Mouse (Mus musculus): ENCODE data around the gene Xpnpep2.

The Xpnpep2 gene

DNA sequence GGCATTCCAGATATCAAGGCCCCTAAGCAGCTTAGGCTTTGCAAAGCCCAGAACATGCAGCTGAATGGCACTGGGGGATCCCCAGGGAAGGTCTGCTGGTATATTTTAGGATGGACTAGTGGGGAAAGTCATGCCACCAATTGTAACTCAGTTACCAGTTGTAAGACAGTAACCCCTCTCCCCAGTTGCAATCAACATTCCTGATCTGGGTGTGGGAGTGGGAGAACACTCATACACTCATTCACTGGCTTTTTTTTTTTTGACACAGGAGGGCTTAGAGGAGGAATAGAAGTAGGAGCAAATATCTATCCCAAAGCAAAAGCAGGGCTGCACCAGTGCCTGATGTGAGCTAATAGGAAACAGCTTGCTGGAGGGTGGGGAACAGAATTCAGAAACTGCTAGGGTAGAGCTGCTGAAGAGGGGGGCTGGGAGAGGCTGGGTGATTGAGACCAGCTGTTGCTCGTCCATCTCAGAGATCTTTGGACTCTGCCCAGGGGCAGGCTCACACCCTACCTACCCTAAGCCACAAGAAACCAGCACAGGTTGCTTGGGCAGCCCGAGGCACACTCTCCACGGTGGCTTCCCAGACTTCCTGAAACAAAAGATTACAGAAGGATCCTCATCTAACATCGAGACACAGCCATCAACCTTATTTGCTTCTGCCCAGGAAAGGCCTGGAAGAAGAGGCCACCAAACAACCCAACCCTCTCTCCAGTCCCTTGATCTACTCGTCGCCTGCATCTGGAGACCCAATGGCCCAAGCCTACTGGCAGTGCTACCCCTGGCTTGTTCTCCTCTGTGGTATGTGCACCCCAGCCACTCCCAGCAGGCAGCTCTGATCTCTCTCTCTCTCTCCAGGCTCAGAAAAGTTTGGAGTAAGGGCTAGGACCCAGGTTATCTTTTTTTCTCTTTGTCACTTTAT lies at the start of gene Xpnpep2:
Gene Xpnpep2, plus strand, starts transcription at position 332 of the 922 bp plus-strand sequence.
- ATAC-seq (ENCODE audit: low TSS enrichment): no peak

DNA sequence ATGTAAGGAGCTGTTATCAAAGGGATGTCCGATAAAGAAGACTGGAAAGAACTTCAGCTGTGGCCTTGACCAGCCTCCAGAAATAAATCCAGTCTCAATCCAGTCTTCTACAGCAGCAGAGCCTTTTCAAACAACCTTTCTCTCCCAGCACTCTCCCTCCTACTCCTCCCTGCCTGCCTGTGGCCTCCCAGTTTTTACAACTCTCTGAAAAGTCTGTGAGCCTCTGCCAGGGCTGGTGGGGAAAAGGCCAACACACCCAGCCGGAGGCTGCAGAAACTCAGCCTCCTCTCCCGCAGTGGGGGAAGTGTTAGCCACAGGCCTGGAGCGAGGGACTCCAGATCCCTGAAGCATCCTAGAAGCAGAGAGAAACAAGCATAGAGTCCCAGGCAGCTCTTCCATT lies 46.0 kb upstream of the Xpnpep2 start:
- peak; percentile 59 for ATAC-seq (ENCODE audit: low TSS enrichment)

DNA sequence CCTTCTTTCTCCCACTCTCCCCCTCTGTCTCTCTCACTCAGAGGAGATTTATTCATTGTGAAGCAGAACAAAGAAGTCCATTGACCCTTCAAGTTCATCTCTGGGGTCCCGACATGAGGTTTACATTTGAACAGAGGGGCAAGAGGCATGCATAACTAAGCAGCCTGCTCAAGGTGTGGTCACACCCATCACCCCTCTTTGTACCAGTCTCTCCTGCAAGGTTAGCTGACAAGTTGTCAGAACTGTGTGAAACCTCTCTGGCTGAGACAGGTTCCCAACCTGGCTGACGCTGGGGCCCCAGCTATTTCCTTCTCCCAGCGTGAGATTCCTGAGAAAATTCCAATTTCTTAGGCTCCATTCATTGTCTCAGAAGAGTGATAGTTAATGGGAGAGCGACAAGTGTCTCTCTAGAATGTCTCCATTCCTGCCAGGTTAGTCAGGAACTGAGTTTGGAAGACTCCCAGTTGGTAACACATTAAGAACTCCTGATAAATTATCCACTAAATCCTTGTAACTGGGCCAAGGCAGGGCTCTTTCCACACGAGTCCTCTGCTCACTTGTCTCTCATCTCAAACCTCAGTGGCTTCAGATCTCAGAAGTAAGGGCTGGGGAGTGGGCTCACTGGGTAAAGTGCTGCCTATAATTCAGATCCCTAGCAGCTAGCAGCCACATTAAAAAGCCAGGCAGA lies 44.2 kb upstream of the Xpnpep2 start:
- ATAC-seq (ENCODE audit: low TSS enrichment): no peak

DNA sequence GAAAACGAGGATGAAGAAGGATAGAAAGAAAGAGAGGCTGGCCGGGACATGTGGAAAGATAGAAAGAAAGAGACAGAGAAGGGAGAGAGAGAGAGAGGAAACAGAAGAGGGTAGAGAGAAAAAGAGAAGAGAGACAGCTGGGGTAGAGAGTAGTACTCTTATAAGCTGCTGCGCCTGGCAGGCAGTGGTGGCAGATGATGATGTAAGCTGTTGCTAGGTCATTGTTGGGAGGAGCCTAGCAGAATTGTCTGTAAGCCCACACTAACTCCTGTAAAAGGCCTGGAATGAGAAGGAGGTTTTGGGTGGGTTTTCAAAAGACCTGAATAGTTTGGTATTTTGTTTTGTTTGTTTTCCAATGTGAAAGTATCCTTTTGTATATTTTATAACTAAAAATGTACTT lies 41.6 kb upstream of the Xpnpep2 start:
- ATAC-seq (ENCODE audit: low TSS enrichment): no peak

DNA sequence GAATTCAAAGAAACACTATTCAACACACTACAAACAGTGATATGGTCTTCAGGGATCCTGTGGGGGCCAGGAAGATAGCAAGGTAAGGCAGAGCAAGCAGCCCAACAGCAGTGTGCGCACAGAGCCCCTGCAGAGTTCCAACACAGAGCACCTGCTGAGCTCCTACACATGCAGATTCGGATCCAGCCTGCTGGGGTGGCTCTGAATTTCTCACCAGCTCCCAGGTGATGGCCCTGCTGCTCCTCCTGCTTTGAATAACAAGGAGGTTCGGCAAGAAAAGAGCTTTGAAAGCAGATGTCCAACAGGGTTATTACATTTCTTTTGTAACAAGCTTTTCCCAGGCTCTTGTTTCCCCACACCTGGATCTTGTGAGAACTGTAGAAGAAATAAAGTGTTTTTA lies 36.6 kb upstream of the Xpnpep2 start:
- no peak for ATAC-seq (ENCODE audit: low TSS enrichment)

DNA sequence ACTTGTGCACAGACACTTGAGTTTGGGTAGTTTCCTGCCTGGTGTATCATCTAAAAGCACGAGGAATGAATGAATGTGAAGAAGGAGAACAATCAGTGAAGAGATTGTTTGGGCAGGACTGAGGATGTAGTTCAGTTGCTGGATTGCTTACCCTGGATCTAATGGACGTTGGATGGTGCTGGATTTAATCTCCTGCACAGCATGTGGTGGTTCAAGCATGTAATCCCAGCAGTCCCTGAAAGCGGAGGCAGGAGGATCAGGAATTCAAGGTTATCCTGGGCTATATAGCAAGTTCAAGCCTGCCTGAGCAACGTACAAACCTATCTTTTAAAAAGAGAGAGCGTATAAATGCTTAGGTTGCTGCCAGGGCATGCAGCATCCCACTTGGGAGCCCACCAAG lies 36.1 kb upstream of the Xpnpep2 start:
- ATAC-seq (ENCODE audit: low TSS enrichment): no peak

DNA sequence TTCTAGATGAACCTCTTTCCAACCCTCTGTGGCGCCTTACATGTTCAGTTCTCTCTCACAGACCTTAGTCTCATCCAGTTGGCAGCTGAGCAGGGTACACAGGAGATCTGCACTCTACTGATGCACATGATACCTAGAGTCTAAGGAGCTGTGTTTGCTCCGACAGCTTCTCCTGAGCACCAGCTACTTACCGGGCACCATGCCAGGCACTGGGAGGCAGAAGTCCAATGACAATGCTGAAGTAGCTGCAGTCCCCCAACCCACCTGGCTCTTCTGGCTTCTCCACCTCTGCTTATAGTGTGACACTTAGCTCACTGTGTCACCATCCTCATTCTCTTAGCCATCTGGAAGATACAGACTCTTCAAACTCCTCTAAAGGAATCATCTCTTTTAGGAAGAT lies 33.8 kb upstream of the Xpnpep2 start:
- 0 out of 2 replicates have a peak, but pooled peaks have one; percentile 27 for ATAC-seq (ENCODE audit: low TSS enrichment)

DNA sequence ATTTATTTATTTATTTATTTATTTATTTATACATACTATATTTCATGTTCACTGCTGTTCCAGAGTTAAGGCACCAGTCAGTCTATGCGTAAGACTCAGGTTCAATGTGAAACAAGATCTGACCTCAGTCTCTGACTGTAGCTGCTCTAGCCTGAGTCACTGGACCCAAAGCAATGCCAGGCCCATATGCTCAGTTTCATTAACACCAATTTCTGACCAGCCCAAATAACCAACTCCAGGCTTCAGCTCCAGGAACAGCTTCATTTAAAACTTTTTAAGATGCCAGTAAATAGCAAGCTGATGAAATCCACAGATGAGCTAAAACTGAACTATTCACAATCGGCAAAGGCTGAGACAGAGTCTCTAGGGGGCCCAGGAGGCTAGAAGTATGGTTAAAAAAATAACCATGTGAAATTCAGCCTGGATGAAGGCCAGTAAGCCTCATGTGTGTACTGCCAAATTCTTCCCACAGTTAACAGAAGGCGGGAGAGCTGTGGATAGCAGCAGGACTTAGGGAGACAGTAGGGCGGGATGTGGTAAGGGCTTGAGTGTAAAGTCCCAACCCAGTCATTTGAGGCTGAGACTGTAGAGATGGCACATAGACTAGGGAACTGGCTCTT lies 31.6 kb upstream of the Xpnpep2 start:
- peak; percentile 88 for ATAC-seq (ENCODE audit: low TSS enrichment)

DNA sequence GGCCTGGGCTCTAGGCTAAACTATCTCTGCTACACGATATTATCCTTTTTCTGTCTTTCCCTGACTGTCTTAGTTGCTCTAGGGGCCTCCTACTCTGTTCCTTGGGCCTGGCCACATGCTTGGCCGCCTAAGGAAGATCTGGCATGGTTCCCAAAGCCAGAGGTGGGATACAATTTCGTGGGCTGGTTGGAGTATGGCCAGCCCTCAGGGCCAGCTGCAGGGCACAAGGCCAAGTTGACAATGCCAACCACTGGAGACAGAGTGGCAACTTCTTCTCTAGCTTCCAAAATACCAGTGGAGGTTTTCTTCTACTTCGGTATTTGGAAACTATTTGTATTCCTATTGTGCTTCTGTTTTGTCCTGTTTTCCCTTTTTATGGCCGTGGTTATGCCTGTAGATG lies 26.2 kb upstream of the Xpnpep2 start:
- ATAC-seq (ENCODE audit: low TSS enrichment): no peak

DNA sequence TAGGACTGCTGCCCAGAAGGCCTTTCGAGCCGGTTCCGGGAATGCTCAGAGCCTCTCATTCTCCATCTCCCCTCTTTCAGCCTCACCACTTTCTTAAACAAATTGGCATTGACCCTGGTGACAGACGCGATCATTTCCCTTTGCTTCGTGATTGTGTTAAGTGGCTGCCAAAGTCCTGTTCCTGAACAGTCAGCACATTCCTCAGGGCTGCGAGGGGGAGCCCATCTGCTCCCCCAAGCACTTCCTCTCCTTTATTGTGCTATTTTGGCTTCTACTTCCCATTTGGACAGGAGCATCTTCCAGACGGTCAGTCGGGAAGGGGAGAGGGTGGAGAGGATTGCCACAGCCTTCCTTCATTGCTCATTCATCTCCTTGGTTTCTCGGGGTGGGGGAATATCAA lies 16.4 kb upstream of the Xpnpep2 start:
- ATAC-seq (ENCODE audit: low TSS enrichment): no peak

DNA sequence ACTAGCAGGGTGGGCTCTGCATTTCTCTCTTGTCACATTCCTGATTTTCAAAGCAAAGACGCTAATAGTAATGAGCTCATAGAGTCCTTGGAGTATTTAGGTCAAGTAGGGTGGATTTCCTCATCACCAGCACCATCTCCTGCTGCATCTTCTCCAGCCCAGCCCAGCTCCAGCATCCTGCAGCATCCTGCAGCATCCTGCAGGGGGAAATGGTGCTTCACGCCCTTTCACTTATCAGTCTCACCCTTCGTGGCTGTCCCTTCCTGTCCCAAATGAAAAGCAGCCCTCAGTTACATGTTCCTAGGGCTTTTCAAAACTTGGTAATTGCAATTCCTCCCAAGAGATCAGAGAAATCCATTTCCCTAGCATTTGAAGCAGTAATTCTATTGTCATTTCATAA lies 15.0 kb upstream of the Xpnpep2 start:
- ATAC-seq (ENCODE audit: low TSS enrichment): no peak

DNA sequence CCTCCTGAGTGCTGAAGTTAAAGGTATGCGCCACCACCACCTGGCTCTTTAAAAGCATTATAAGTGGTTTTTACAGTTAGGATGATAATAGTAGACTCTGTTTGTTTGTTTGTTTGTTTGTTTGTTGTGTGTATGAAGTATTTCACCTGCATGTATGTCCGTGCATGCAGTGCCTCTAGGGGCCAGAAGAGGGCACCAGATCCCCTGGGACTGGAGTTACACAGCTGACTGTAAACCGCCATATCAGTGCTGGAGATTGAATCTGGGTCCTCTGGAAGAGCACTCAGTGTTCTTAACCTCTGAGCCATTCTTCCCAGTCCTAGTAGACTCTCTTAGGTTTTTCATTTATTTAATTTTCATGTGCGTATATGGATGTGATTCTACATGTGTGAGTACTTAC lies 13.9 kb upstream of the Xpnpep2 start:
- ATAC-seq (ENCODE audit: low TSS enrichment): no peak

DNA sequence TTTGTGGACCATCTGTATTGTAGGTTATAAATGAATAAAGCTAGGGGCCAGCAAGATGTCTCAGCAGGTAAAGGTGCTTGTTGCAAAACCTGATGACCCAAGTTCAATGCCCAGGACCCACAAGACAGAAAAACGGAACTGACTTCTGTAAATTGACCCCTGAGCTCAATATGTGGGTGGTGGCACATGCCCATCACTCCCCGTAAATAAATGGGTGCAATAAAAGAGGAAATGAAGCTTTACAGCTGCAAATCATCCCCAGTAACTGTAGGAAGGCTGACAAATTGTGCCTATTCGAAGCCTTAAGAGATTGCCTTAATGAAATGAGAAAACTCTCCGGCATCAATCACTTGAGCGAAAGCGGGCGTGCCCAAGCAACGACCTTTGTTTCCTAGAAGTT lies 11.9 kb upstream of the Xpnpep2 start:
- ATAC-seq (ENCODE audit: low TSS enrichment): no peak

DNA sequence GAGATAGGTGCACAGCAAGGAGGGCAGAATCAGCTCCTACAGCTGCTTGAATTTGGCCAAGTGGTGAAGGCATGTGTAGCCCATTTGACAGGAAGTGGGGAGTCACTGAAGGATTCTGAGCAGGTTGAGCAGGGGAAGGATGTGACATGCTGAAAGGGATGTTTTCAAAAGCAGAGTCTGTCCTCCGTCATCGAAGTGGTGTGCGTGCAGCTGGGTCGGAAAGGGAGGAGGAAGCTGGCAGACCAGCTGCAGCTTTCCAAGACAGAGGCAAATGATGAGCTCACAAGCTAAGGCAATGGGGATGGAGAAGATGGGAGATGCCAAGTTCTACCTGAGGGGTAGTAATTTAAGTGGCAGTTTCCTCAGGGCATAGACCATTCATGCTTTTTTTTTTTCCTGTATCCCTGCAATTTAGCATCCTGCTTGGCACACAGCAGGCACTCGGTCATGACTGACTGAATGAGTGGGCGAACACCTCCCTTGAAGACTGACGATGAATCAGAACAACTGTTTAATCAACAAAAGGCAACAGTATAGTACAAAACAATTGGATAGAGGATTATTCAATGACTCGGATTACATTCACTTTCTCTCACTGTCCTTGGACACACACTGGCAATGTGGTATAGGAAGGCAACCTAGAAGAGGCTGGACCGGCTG lies 9.9 kb upstream of the Xpnpep2 start:
- ATAC-seq (ENCODE audit: low TSS enrichment): peak; percentile 50

DNA sequence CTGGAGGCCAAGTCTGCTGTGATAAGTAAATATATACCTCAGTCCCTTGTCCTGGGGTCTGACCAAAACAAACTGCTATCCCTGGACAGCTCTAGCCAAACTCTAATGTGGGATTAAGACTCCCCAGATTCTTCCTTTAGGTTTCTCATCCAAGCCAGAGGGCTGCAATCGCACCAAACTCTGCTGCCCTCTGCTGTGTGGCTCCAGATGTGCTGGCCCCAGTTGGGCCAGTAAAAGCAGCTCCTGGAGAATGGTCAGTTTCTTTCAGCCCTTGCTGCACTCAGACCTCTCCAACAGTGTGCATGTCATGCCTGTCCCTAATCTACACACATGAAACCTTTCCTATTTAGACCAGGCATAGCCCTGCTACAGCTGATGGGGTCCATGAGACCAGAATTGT lies 8.7 kb upstream of the Xpnpep2 start:
- ATAC-seq (ENCODE audit: low TSS enrichment): no peak

DNA sequence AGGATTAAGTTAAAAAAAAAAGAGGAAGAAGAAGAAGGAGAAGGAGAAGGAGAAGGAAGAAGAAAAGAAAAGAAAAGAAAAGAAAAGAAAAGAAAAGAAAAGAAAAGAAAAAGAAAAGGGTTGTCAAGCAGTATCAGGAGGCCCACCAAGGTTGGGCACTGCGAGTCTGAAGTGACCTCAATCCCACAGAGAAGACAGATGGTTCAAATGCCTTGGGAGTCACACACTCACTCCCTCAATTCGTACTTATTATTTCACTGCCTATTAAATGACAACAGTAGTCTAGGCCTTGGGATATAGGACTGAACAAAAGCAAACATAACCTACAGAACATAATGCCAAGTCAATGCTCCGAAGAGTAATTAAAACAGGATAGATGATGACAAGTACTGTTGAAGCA lies 5.3 kb upstream of the Xpnpep2 start:
- ATAC-seq (ENCODE audit: low TSS enrichment): no peak

DNA sequence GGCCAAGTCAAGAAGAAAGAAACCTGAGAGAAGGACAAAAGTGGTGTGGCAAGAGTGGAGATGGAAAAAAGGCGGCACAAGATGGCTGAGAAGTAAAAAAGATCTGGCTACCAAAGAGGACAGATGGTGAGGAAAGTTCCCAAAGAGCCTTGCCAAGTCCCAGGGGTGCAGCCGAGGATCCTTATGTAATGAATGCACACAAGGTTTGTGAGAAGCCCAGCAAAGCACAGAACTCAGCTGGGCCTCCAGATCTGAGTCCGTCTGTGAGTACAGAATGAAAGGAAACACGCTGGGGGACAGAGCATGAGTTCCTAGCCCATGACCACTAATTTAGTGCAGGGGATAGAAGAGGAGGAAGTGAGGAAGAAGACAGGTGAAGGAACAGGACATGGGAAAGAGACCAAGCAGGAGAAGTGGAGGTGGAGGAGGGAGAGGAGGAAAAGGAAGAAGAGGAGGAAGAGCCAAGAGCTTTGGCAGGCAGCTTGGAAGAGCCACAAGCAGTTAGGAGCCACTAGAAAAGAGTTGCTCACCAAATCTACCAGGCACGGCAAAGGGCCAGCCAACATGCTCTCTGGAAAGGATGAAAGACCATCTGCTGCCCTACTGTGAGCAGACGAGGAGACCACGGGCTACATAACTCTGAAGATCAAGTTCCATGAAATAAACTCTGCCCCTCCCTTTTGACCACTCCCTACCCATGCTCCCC lies 3.6 kb upstream of the Xpnpep2 start:
- ATAC-seq (ENCODE audit: low TSS enrichment): peak; percentile 96

DNA sequence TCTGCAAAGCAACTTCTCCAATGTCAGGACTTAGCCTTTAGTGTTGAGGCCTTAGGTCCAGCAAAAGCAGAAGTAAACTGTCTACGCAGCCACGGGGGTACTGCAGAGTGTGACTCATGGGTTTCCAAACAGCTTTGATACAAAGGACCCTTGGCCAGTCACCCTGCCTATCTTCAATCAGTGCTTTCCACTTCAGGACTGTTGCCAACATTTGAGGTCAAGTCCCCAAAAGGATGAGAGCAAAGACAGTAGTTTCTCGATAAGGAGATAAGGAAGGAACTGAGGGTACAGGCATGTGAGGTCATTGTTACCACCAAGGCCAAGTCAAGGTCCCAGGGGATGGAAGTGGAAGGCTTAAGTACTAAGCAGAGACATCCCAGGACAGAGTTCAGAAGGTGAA lies 2.3 kb upstream of the Xpnpep2 start:
- ATAC-seq (ENCODE audit: low TSS enrichment): no peak

DNA sequence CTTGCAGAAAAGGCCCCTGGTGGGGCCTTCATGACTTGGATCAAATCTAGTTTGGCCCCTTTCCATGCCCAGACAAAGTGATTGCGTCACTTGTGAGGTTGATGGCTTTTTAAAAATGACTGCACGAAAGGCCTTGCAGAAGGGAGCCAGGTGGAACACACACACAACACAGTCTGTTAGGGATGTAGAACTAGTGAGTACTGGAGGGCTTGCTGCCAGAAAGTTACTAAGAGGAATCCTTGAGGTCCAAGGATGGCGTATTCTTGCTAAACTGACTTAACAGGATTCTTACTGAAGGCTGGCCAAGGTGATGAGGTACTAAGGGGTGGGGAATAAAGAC lies 761 bp downstream of the Xpnpep2 start:
- ATAC-seq (ENCODE audit: low TSS enrichment): no peak

DNA sequence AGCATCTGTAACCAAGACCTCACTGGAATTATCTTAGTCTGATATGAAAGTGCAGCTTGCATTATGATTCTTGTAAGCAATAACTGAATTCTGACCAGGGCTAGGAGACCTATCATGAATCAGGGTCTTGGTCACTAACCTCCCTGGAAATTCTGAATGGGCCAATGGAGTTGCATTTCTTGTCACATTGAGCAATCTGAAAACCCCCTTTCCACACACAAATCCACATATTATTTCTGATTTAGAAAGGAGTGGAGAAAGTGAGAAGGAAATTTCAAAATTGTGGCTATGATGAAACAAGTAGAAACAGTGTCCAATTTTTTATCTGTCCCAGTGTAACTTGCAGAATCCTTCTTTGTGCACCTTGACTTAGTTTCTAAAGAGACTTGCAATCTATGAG lies 10.8 kb downstream of the Xpnpep2 start:
- no peak for ATAC-seq (ENCODE audit: low TSS enrichment)

DNA sequence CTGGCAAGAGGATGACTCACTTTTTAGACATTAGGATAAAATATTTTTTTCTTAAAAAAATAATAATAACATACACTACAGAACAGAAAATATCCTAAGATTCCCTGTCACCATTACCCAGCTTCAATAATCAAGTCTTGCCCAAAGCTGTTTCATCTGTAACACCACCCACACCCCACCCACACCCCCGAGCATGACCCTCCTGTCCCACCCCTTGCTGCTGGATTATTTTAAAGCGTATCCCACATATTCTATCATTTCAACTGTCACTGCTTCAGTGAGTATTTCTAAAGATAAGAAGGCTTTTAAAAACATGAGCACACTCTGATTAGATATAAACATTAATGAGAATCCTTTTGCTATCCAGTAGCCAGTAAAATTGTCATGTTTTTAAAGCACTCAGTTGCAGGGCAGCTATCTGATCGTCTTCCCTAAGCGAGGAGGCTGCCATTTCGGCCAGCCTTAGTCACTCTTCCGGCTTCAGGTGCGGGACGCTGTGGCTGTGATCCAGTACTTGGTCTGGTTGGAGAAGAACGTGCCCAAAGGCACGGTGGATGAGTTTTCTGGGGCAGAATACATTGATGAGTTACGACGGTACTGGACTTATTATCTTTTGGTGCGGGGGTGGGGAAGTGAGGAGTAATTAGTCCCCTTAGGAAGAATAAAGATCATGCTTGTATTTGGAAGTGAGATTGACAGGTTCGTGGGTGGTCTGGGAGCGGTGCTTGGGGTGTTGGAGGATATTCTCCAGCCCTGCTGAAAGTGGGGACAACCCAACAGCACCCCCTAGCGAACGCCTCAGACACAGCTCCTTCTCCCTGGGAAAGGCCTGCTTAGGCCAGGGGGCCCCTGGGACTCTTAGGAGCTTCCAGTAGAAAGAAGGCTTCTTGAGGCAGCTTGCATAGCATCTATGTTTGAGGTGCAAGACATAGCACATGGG lies 15.9 kb downstream of the Xpnpep2 start:
- ATAC-seq (ENCODE audit: low TSS enrichment): peak; percentile 92

Data from frontal cortex, adult (tissue).